Mouse (Mus musculus) heart, embryonic 14.5 days (tissue): ENCODE data around the gene Zp2. TPM values are rescaled to one million over a fixed set of nuclear protein-coding genes. Genes with fewer than 3 reads are reported as not detected.

Experiments used
- ATAC-seq: fragments of 200-750 bp; cut with Nextera tagmentation; 2 replicates; pipeline ENCODE4 v1.8.0; 2017; ENCODE audit warnings: low read depth, moderate TSS enrichment; ENCODE audit not compliant: insufficient number of reproducible peaks, insufficient read depth, low FRiP score
- H3K27ac ChIP-seq, 2 experiments: fragments of 200-500 bp in 1 of 2; fragments of 300-500 bp in 1 of 2; sonication (generic) in 1 of 2; replicated peaks in 1 of 2; 2 replicates each; pipeline ENCODE4 v1.5.1; 2012 to 2014; ENCODE audit warnings: low read depth in 2 of 2, low read length in 2 of 2, control low read depth in 1 of 2, mild to moderate bottlenecking in 1 of 2, mixed read lengths in 1 of 2; ENCODE audit not compliant: control insufficient read depth in 1 of 2, insufficient read depth in 1 of 2
- H3K27me3 ChIP-seq: fragments of 300-500 bp; sonication (generic); 2 replicates; pipeline ENCODE4 v1.6.1; 2014; ENCODE audit warnings: mild to moderate bottlenecking, low read length, control low read depth; ENCODE audit not compliant: control insufficient read depth, insufficient read depth
- H3K36me3 ChIP-seq: fragments of 300-500 bp; sonication (generic); 2 replicates; pipeline ENCODE4 v1.6.1; 2014; ENCODE audit warnings: mild to moderate bottlenecking, control low read depth, low read length, mixed read lengths; ENCODE audit not compliant: control insufficient read depth, insufficient read depth
- H3K4me1 ChIP-seq, 2 experiments: fragments of 200-500 bp in 1 of 2; fragments of 300-500 bp in 1 of 2; sonication (generic) in 1 of 2; 2 replicates each; pipeline ENCODE4 v1.6.1; 2012 to 2014; ENCODE audit warnings: low read length in 2 of 2, control low read depth in 1 of 2, mixed read lengths in 1 of 2; ENCODE audit not compliant: control insufficient read depth in 2 of 2, insufficient read depth in 2 of 2
- H3K4me2 ChIP-seq: fragments of 300-500 bp; sonication (generic); 2 replicates; pipeline ENCODE4 v1.6.1; 2014; ENCODE audit warnings: mild to moderate bottlenecking, low read length
- H3K4me3 ChIP-seq, 2 experiments: fragments of 200-500 bp in 1 of 2; fragments of 300-500 bp in 1 of 2; sonication (generic) in 1 of 2; 2 replicates each; pipeline ENCODE4 v1.5.1; 2012 to 2014; ENCODE audit warnings: low read length in 2 of 2, mild to moderate bottlenecking in 2 of 2, control low read depth in 1 of 2, low read depth in 1 of 2, moderate library complexity in 1 of 2; ENCODE audit not compliant: control insufficient read depth in 1 of 2, insufficient read depth in 1 of 2
- H3K9ac ChIP-seq: fragments of 300-500 bp; sonication (generic); 2 replicates; pipeline ENCODE4 v1.6.1; 2014; ENCODE audit warnings: mild to moderate bottlenecking, low read length
- H3K9me3 ChIP-seq: fragments of 300-500 bp; sonication (generic); 2 replicates; pipeline ENCODE4 v1.6.1; 2016; ENCODE audit warnings: low read length, control low read depth; ENCODE audit not compliant: control insufficient read depth
- WGBS: fragments of 180-500 bp; shearing (Covaris S2); extraction: QIAGEN DNeasy Blood & Tissue Kit; methylation state at CpG from one replicate; pipeline ENCODE4 v1.1.7; 2014; 5-methylcytosine and 5-hydroxymethylcytosine counted together
- polyA plus RNA-seq: library from polyadenylated mRNA; unstranded; fragments of >200 nt; fragmentation: Nextera tagmentation; extraction: Ambion mirVana; gene quantifications from 2 replicates; pipeline ENCODE4 v1.2.1, GENCODE M21; 2014

Zp2 gene
- polyA plus RNA-seq, 1 experiment from 2014 or later, result not detected

GRCm38 (mm10) chr7:120181401-120182230, 36.5 kb upstream of the Zp2 start:
- 88% methylated on average over 4 of the region's 4 CpGs for WGBS
- Histone ChIP-seq H3K4me2 (no peak overlapping the region), H3K36me3 (no peaks in the 10 kb centered on the region), H3K9me3 (no peaks in the 10 kb centered on the region), H3K27ac (no peak overlapping the region), H3K9ac (no peak overlapping the region), H3K4me3 (no peak overlapping the region), H3K4me1 (no peaks in the 10 kb centered on the region), H3K27me3 (no peaks in the 10 kb centered on the region)
- ATAC-seq, result no peak

GRCm38 (mm10) chr7:120180547-120180946, 35.5 kb upstream of the Zp2 start:
- H3K27me3 ChIP-seq, result no peaks in the 10 kb centered on the region
- no peaks in the 10 kb centered on the region for H3K36me3 ChIP-seq
- WGBS, result 73% methylated on average over 5 of the region's 5 CpGs
- ATAC-seq, result no peak
- no peak overlapping the region for H3K27ac ChIP-seq
- no peak overlapping the region for H3K4me2 ChIP-seq
- no peak overlapping the region for H3K9ac ChIP-seq
- no peaks in the 10 kb centered on the region for H3K9me3 ChIP-seq
- H3K4me1 ChIP-seq, result no peaks in the 10 kb centered on the region
- no peak overlapping the region for H3K4me3 ChIP-seq

GRCm38 (mm10) chr7:120178935-120179334, 33.8 kb upstream of the Zp2 start:
- WGBS, result 32% methylated on average over 2 of the region's 2 CpGs
- Histone ChIP-seq H3K9me3 (no peaks in the 10 kb centered on the region), H3K4me1 (no peaks in the 10 kb centered on the region), H3K4me2 (no peak overlapping the region), H3K27me3 (no peaks in the 10 kb centered on the region), H3K36me3 (no peaks in the 10 kb centered on the region), H3K9ac (no peak overlapping the region), H3K4me3 (no peak overlapping the region), H3K27ac (no peak overlapping the region)
- ATAC-seq, result no peak

- ATAC-seq, result no peak
- H3K4me2 ChIP-seq, result no peak overlapping the region
- WGBS, result 71% methylated on average over 3 of the region's 3 CpGs
- H3K9ac ChIP-seq, result no peak overlapping the region
- H3K9me3 ChIP-seq, result no peaks in the 10 kb centered on the region
- no peaks in the 10 kb centered on the region for H3K4me1 ChIP-seq
- no peak overlapping the region for H3K27ac ChIP-seq
- no peak overlapping the region for H3K4me3 ChIP-seq
- no peaks in the 10 kb centered on the region for H3K27me3 ChIP-seq
- H3K36me3 ChIP-seq, result no peaks in the 10 kb centered on the region
Observed at GRCm38 (mm10) chr7:120177611-120178010, 32.5 kb upstream of the Zp2 start.

- Histone ChIP-seq H3K4me1 (no peaks in the 10 kb centered on the region), H3K4me3 (no peak overlapping the region), H3K27me3 (no peaks in the 10 kb centered on the region), H3K27ac (no peak overlapping the region), H3K4me2 (no peak overlapping the region), H3K9me3 (no peaks in the 10 kb centered on the region), H3K36me3 (no peaks in the 10 kb centered on the region), H3K9ac (no peak overlapping the region)
- ATAC-seq, result no peak
- 70% methylated on average over 11 of the region's 11 CpGs for WGBS
Observed at GRCm38 (mm10) chr7:120174723-120175504, 29.8 kb upstream of the Zp2 start.

- H3K9ac ChIP-seq, result no peak within 1 kb of the TSS
- no peaks in the 10 kb centered on the region for H3K9me3 ChIP-seq
- no peak within 1 kb of the TSS for H3K4me3 ChIP-seq
- no peak for ATAC-seq
- no peak within 1 kb of the TSS for H3K4me2 ChIP-seq
- no peaks in the 10 kb centered on the region for H3K27me3 ChIP-seq
- WGBS, result 75% methylated on average over 10 of the region's 10 CpGs
- H3K36me3 ChIP-seq, result no peaks in the 10 kb centered on the region
- no peak within 1 kb of the TSS for H3K27ac ChIP-seq
- no peaks in the 10 kb centered on the region for H3K4me1 ChIP-seq
Observed at GRCm38 (mm10) chr7:120173603-120174244, 28.6 kb upstream of the Zp2 start, which contains the start of gene Anks4b. Gene Anks4b, plus strand, starts transcription at chr7:120173858.

- Histone ChIP-seq H3K27ac (no peak overlapping the region), H3K4me1 (no peaks in the 10 kb centered on the region), H3K4me3 (no peak overlapping the region), H3K4me2 (no peak overlapping the region), H3K9ac (no peak overlapping the region), H3K27me3 (no peaks in the 10 kb centered on the region), H3K36me3 (no peaks in the 10 kb centered on the region), H3K9me3 (no peaks in the 10 kb centered on the region)
- ATAC-seq, result no peak
- 88% methylated on average over 1 of the region's 1 CpGs for WGBS
Observed at GRCm38 (mm10) chr7:120172188-120172700, 27.2 kb upstream of the Zp2 start.
